Mouse (Mus musculus) C2C12 (cell line): ENCODE measurements around the gene Knstrn.

Source experiments
- CTCF ChIP-seq: IDR thresholded peaks from one replicate; pipeline ENCODE4 v1.5.1; 2011; ENCODE audit not compliant: control insufficient read depth, insufficient read depth, insufficient read length
- USF1 ChIP-seq: IDR thresholded peaks from one replicate; pipeline ENCODE4 v1.6.1; 2011; ENCODE audit warnings: low read depth, mild to moderate bottlenecking, control low read depth, moderate library complexity

- TF ChIP-seq CTCF (no peak), USF1 (no peak)
Observed at GRCm38 (mm10) chr2:118806860-118807259, 6.9 kb upstream of the Knstrn start.
